Mouse (Mus musculus): ENCODE data around the gene Pdia5. TPM values are rescaled to one million over a fixed set of nuclear protein-coding genes. Genes with fewer than 3 reads are reported as not detected.
A peak's percentile ranks its signal among the peaks of the same experiment; 100 is the strongest.

Gene Pdia5
- polyA plus RNA-seq, 1 experiment = 18.0 TPM

DNA sequence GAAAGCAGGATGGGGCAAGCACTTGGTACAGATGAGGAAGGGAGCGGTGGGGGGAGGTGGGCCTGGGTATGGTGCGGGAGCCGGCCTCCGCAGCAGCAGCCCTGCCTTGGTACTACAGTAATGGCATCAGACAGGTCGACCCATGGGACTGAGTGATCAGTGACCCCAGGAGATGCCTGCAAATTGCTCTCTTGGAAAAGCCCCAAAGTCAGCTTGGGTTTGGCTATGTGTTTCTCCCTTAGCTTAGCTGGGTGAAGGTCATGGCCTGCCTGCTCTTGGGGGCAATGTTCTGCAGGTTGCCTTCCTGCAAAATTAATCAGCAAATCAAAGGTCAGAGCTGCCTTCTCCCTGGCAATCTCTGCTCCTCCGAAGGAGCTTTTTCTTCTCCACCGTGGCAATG is 28.6 kb upstream of the Pdia5 start:
- H3K79me2 ChIP-seq (ENCODE audit: control insufficient read depth, insufficient read depth) = no peaks in the 10 kb centered on the region
- no peak overlapping the region for H3ac ChIP-seq (ENCODE audit: control insufficient read depth, insufficient read length, low read depth)
- no peaks in the 10 kb centered on the region for H3K79me3 ChIP-seq (ENCODE audit: low read depth)
- no peaks in the 10 kb centered on the region for H3K36me3 ChIP-seq (ENCODE audit: control insufficient read depth, insufficient read depth)
- TF ChIP-seq MAX (IDR thresholded peaks at IDR 0.05) (no peak), MYOG (IDR thresholded peaks at IDR 0.05; ENCODE audit: control insufficient read depth, extremely low read depth, insufficient read length) (no peak), CTCF (IDR thresholded peaks at IDR 0.05; ENCODE audit: control insufficient read depth, insufficient read depth, insufficient read length) (no peak), FOSL1 (IDR thresholded peaks at IDR 0.05; ENCODE audit: insufficient read depth, low read length, poor library complexity, severe bottlenecking) (no peak), USF1 (IDR thresholded peaks at IDR 0.05; ENCODE audit: low read depth) (no peak), CEBPB (IDR thresholded peaks at IDR 0.05; ENCODE audit: low read depth) (no peak), MYOD1 (IDR thresholded peaks at IDR 0.05; ENCODE audit: control insufficient read depth, insufficient read length, low read depth) (no peak)
- H3K4me3 ChIP-seq (ENCODE audit: insufficient read depth, poor library complexity, severe bottlenecking) = no peak overlapping the region
- H3K27me3 ChIP-seq (ENCODE audit: control insufficient read depth, insufficient read depth, insufficient read length) = peaks cover 17% of the 10 kb centered on the region

DNA sequence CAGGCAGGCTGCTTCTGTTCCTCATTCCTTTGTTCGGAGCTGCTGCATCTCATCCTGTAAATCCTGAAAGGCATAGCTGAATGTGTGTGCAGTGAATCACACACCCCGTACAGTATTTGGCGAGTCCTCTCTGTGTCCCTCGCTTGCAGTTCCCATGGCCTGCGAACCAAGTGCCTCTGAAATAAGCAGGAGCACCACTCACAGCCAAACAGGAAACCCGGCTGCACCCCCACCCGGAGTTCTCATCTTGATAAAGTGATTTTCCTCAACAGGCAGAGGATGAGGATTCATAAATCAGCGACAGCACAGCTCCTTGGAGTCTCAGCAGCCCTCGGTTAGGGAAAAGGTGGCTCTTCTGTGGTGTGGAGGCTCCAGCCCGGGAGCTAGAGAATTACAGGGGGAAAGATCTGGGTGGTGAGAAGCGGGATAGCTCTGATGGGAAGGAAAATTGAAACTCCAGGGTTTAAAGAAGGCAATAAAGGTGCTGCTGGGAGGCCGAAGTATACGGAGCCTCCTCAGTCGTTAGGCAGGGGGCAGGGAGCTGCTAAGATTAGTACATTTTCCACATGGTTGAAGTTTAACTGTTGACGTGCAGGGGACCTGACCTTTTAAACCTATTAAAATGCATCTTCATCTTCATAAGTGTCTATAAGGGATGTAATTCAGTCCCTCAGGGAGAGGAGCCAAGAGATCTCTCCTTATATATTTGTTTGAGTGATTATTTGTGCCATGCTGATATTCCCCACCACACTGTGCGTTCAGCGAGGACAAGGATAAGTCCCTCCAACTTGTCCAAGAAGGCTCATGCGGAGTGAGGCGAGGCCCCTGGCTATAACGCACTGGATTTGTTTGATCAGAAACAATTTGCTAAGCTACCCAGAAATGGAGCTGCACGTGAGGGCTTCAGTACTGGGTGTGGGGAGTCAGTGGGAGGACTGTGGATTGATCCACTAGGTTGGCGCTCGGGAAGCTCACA is 27.6 kb upstream of the Pdia5 start:
- no peak for TF ChIP-seq MYOD1 (IDR thresholded peaks at IDR 0.05; ENCODE audit: control insufficient read depth, insufficient read length, low read depth)
- TF ChIP-seq MYOG (IDR thresholded peaks at IDR 0.05; ENCODE audit: control insufficient read depth, extremely low read depth, insufficient read length) = no peak
- no peak for TF ChIP-seq CTCF (IDR thresholded peaks at IDR 0.05; ENCODE audit: control insufficient read depth, insufficient read depth, insufficient read length)
- TF ChIP-seq MAX (IDR thresholded peaks at IDR 0.05) = no peak
- TF ChIP-seq FOSL1 (IDR thresholded peaks at IDR 0.05; ENCODE audit: insufficient read depth, low read length, poor library complexity, severe bottlenecking) = no peak
- TF ChIP-seq CEBPB (IDR thresholded peaks at IDR 0.05; ENCODE audit: low read depth) = no peak
- no peak for TF ChIP-seq USF1 (IDR thresholded peaks at IDR 0.05; ENCODE audit: low read depth)
- H3K79me2 ChIP-seq (ENCODE audit: control insufficient read depth, insufficient read depth) = no peaks in the 10 kb centered on the region
- H3ac ChIP-seq (ENCODE audit: control insufficient read depth, insufficient read length, low read depth) = no peak overlapping the region
- H3K4me3 ChIP-seq (ENCODE audit: insufficient read depth, poor library complexity, severe bottlenecking) = no peak overlapping the region
- H3K27me3 ChIP-seq (ENCODE audit: control insufficient read depth, insufficient read depth, insufficient read length) = peaks cover 17% of the 10 kb centered on the region
- H3K36me3 ChIP-seq (ENCODE audit: control insufficient read depth, insufficient read depth) = no peaks in the 10 kb centered on the region
- H3K79me3 ChIP-seq (ENCODE audit: low read depth) = no peaks in the 10 kb centered on the region

DNA sequence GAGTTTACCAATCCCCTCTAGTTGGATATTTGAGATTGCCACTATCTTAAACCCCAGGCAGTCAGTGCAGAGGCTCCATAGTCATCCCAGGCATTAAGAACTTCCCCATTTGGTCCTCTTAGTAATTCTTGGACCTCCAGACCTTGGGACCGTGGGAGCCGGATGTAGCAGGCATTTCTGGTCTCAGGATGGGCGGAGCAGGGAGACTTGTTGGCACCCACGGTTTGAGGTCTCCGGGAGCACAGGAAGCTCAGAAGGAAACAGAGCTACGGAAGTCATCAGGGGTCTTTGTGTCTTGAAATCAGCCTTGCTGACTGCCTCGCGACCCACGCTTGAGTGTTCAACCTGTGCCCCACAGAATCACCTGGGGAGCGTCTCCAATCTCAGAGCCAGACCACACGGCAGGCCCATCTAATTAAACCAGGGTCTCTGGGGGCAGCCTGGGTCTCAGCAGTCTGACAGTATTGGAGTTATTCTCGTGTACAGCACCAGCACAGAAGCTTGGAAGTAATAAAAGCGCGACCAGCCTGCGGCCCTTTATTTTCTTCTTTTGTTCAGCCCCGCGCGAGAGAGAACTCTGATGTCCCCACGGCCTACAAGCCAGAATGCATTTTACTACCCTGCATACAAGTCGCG is 25.4 kb upstream of the Pdia5 start:
- H3K79me2 ChIP-seq (ENCODE audit: control insufficient read depth, insufficient read depth) = no peaks in the 10 kb centered on the region
- H3K79me3 ChIP-seq (ENCODE audit: low read depth) = no peaks in the 10 kb centered on the region
- peaks cover 17% of the 10 kb centered on the region for H3K27me3 ChIP-seq (ENCODE audit: control insufficient read depth, insufficient read depth, insufficient read length)
- TF ChIP-seq MYOD1 (IDR thresholded peaks at IDR 0.05; ENCODE audit: control insufficient read depth, insufficient read length, low read depth) (no peak), MAX (IDR thresholded peaks at IDR 0.05) (no peak), FOSL1 (IDR thresholded peaks at IDR 0.05; ENCODE audit: insufficient read depth, low read length, poor library complexity, severe bottlenecking) (no peak)
- no peak overlapping the region for H3ac ChIP-seq (ENCODE audit: control insufficient read depth, insufficient read length, low read depth)
- no peaks in the 10 kb centered on the region for H3K36me3 ChIP-seq (ENCODE audit: control insufficient read depth, insufficient read depth)
- no peak overlapping the region for H3K4me3 ChIP-seq (ENCODE audit: insufficient read depth, poor library complexity, severe bottlenecking)

DNA sequence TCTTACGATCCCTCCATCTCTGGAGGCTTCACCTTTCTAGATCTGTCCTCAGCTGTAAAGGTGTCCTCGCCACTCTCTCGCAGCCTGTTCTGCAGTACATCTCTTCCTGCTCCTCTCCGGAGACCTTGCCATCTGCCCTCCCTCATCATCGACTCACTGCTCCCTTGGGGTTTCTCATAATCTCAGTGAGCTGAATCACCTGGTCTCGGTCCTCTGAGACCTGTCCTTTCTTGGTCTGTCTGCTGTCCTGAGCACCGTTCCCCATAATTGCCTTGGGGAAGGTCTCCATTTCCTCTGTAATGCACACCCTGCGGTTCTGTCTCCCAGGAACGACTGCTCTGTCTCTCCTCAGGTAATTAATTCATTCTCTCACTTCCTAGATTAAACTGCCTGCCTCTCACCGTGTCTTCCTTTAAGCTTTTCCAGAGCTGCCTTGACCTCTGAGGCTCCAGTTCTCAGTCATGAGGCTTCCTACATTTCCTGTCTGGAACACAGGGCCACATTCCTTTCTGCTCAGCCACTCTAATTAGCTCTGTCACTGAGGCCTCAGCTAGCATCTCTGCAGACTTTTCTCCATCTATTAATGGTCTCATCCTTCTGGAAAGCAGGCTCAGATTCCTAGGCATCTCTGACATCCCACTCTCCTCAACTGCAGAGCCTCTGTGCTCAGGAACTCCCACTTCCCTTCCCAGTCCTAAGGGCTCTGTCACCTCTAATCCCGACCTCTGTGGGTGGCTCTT is 18.8 kb upstream of the Pdia5 start:
- Histone ChIP-seq H3K79me2 (ENCODE audit: control insufficient read depth, insufficient read depth) (no peaks in the 10 kb centered on the region), H3ac (ENCODE audit: control insufficient read depth, insufficient read length, low read depth) (no peak overlapping the region), H3K79me3 (ENCODE audit: low read depth) (no peaks in the 10 kb centered on the region), H3K27me3 (ENCODE audit: control insufficient read depth, insufficient read depth, insufficient read length) (no peaks in the 10 kb centered on the region), H3K36me3 (ENCODE audit: control insufficient read depth, insufficient read depth) (no peaks in the 10 kb centered on the region), H3K4me3 (ENCODE audit: insufficient read depth, poor library complexity, severe bottlenecking) (no peak overlapping the region)
- TF ChIP-seq MYOD1 (IDR thresholded peaks at IDR 0.05; ENCODE audit: control insufficient read depth, insufficient read length, low read depth) = peak; percentile 54
- TF ChIP-seq MAX (IDR thresholded peaks at IDR 0.05) = no peak

DNA sequence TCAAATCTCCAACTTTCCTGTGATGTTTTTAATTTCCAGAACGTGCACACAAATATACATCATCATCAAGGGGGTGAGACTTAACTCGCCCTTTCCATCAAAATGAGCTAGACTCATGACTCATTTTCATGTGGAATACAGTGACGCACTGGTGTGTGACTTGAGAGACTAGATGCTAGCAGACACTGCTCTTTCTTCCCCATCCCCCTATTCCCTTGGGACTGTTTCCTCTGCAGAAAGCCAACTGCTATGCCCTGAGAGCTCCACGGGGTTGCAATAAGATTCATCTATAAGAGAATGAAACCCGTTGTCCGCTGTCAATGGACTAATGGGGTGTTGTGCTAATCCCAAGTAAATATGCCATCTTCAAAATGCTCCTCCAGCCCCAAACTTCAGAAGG is 17.9 kb upstream of the Pdia5 start:
- no peak overlapping the region for H3ac ChIP-seq (ENCODE audit: control insufficient read depth, insufficient read length, low read depth)

More for the DNA sequence above, 17.9 kb upstream of the Pdia5 start:
- no peak overlapping the region for H3K4me3 ChIP-seq (ENCODE audit: insufficient read depth, poor library complexity, severe bottlenecking)
- no peaks in the 10 kb centered on the region for H3K79me2 ChIP-seq (ENCODE audit: control insufficient read depth, insufficient read depth)
- H3K36me3 ChIP-seq (ENCODE audit: control insufficient read depth, insufficient read depth) = no peaks in the 10 kb centered on the region
- H3K27me3 ChIP-seq (ENCODE audit: control insufficient read depth, insufficient read depth, insufficient read length) = no peaks in the 10 kb centered on the region
- no peaks in the 10 kb centered on the region for H3K79me3 ChIP-seq (ENCODE audit: low read depth)
- TF ChIP-seq MAX (IDR thresholded peaks at IDR 0.05) (no peak), CEBPB (IDR thresholded peaks at IDR 0.05; ENCODE audit: low read depth) (no peak), USF1 (IDR thresholded peaks at IDR 0.05; ENCODE audit: low read depth) (no peak), FOSL1 (IDR thresholded peaks at IDR 0.05; ENCODE audit: insufficient read depth, low read length, poor library complexity, severe bottlenecking) (no peak), MYOD1 (IDR thresholded peaks at IDR 0.05; ENCODE audit: control insufficient read depth, insufficient read length, low read depth) (no peak), MYOG (IDR thresholded peaks at IDR 0.05; ENCODE audit: control insufficient read depth, extremely low read depth, insufficient read length) (no peak), CTCF (IDR thresholded peaks at IDR 0.05; ENCODE audit: control insufficient read depth, insufficient read depth, insufficient read length) (no peak)

Measured in C2C12 (cell line).